Mouse (Mus musculus): ENCODE data around the gene Mrgprg. TPM values are rescaled to one million over a fixed set of nuclear protein-coding genes. Genes with fewer than 3 reads are reported as not detected.

Mrgprg gene
- not detected in 2 replicates for polyA plus RNA-seq (2011; ENCODE audit: insufficient read depth, insufficient read length, low read depth, missing spikeins)

- Histone ChIP-seq H3K4me1 (ENCODE audit: control insufficient read depth, insufficient read depth, low read length) (no peaks in the 10 kb centered on the region), H3K27ac (ENCODE audit: insufficient read depth, low read length) (no peak within 1 kb of the TSS), H3K9ac (ENCODE audit: low read depth, poor library complexity, severe bottlenecking) (no peak within 1 kb of the TSS), H3K36me3 (ENCODE audit: control insufficient read depth, insufficient read depth, low read length, poor library complexity, severe bottlenecking) (no peaks in the 10 kb centered on the region), H3K4me3 (ENCODE audit: low read depth, low read length) (no peak within 1 kb of the TSS), H3K27me3 (ENCODE audit: control insufficient read depth, insufficient read depth, low read length, poor library complexity, severe bottlenecking) (no peaks in the 10 kb centered on the region), H3K9me3 (replicated peaks; ENCODE audit: control insufficient read depth, insufficient read depth, low read length, poor library complexity, severe bottlenecking) (no peaks in the 10 kb centered on the region)
- TF ChIP-seq EP300 (IDR thresholded peaks at IDR 0.05; ENCODE audit: insufficient read depth, low read depth, low read length) (no peak), CTCF (IDR thresholded peaks at IDR 0.05; ENCODE audit: low read depth, low read length) (no peak), POLR2A (IDR thresholded peaks at IDR 0.05; ENCODE audit: insufficient read depth, low read length) (no peak)
Measured at GRCm38 (mm10) chr7:143766893-143767292, at the start of gene Mrgprg. Gene Mrgprg, minus strand, starts transcription at chr7:143766993.

- H3K9ac ChIP-seq (ENCODE audit: low read depth, poor library complexity, severe bottlenecking) = no peak overlapping the region
- no peaks in the 10 kb centered on the region for H3K9me3 ChIP-seq (replicated peaks; ENCODE audit: control insufficient read depth, insufficient read depth, low read length, poor library complexity, severe bottlenecking)
- no peak overlapping the region for H3K27ac ChIP-seq (ENCODE audit: insufficient read depth, low read length)
- no peaks in the 10 kb centered on the region for H3K4me1 ChIP-seq (ENCODE audit: control insufficient read depth, insufficient read depth, low read length)
- H3K4me3 ChIP-seq (ENCODE audit: low read depth, low read length) = no peak overlapping the region
- H3K36me3 ChIP-seq (ENCODE audit: control insufficient read depth, insufficient read depth, low read length, poor library complexity, severe bottlenecking) = 0 out of 2 replicates have a peak, but pooled peaks cover 2% of the 10 kb centered on the region
- TF ChIP-seq POLR2A (IDR thresholded peaks at IDR 0.05; ENCODE audit: insufficient read depth, low read length) (no peak), EP300 (IDR thresholded peaks at IDR 0.05; ENCODE audit: insufficient read depth, low read depth, low read length) (no peak), CTCF (IDR thresholded peaks at IDR 0.05; ENCODE audit: low read depth, low read length) (peak; percentile 39)
- no peaks in the 10 kb centered on the region for H3K27me3 ChIP-seq (ENCODE audit: control insufficient read depth, insufficient read depth, low read length, poor library complexity, severe bottlenecking)
Measured at GRCm38 (mm10) chr7:143808909-143809308, 42.1 kb upstream of the Mrgprg start.

GRCm38 (mm10) chr7:143805199-143805624 is 38.4 kb upstream of the Mrgprg start:
- H3K9ac ChIP-seq (ENCODE audit: low read depth, poor library complexity, severe bottlenecking) = no peak overlapping the region
- H3K27me3 ChIP-seq (ENCODE audit: control insufficient read depth, insufficient read depth, low read length, poor library complexity, severe bottlenecking) = no peaks in the 10 kb centered on the region
- H3K36me3 ChIP-seq (ENCODE audit: control insufficient read depth, insufficient read depth, low read length, poor library complexity, severe bottlenecking) = 0 out of 2 replicates have a peak, but pooled peaks cover 2% of the 10 kb centered on the region
- no peaks in the 10 kb centered on the region for H3K4me1 ChIP-seq (ENCODE audit: control insufficient read depth, insufficient read depth, low read length)
- no peaks in the 10 kb centered on the region for H3K9me3 ChIP-seq (replicated peaks; ENCODE audit: control insufficient read depth, insufficient read depth, low read length, poor library complexity, severe bottlenecking)
- H3K4me3 ChIP-seq (ENCODE audit: low read depth, low read length) = no peak overlapping the region
- H3K27ac ChIP-seq (ENCODE audit: insufficient read depth, low read length) = no peak overlapping the region
- TF ChIP-seq CTCF (IDR thresholded peaks at IDR 0.05; ENCODE audit: low read depth, low read length) = no peak
- TF ChIP-seq EP300 (IDR thresholded peaks at IDR 0.05; ENCODE audit: insufficient read depth, low read depth, low read length) = no peak
- TF ChIP-seq POLR2A (IDR thresholded peaks at IDR 0.05; ENCODE audit: insufficient read depth, low read length) = no peak

GRCm38 (mm10) chr7:143801195-143802065 is 34.6 kb upstream of the Mrgprg start:
- no peak overlapping the region for H3K9ac ChIP-seq (ENCODE audit: low read depth, poor library complexity, severe bottlenecking)
- no peaks in the 10 kb centered on the region for H3K9me3 ChIP-seq (replicated peaks; ENCODE audit: control insufficient read depth, insufficient read depth, low read length, poor library complexity, severe bottlenecking)
- H3K4me1 ChIP-seq (ENCODE audit: control insufficient read depth, insufficient read depth, low read length) = no peaks in the 10 kb centered on the region
- peaks cover 8% of the 10 kb centered on the region; the same call in 1 of the 2 replicates for H3K36me3 ChIP-seq (ENCODE audit: control insufficient read depth, insufficient read depth, low read length, poor library complexity, severe bottlenecking)
- H3K4me3 ChIP-seq (ENCODE audit: low read depth, low read length) = no peak overlapping the region
- H3K27me3 ChIP-seq (ENCODE audit: control insufficient read depth, insufficient read depth, low read length, poor library complexity, severe bottlenecking) = no peaks in the 10 kb centered on the region
- TF ChIP-seq EP300 (IDR thresholded peaks at IDR 0.05; ENCODE audit: insufficient read depth, low read depth, low read length) = no peak
- no peak for TF ChIP-seq POLR2A (IDR thresholded peaks at IDR 0.05; ENCODE audit: insufficient read depth, low read length)
- no peak for TF ChIP-seq CTCF (IDR thresholded peaks at IDR 0.05; ENCODE audit: low read depth, low read length)
- H3K27ac ChIP-seq (ENCODE audit: insufficient read depth, low read length) = no peak overlapping the region

GRCm38 (mm10) chr7:143800770-143801169 is 34.0 kb upstream of the Mrgprg start:
- TF ChIP-seq CTCF (IDR thresholded peaks at IDR 0.05; ENCODE audit: low read depth, low read length) (no peak), EP300 (IDR thresholded peaks at IDR 0.05; ENCODE audit: insufficient read depth, low read depth, low read length) (no peak), POLR2A (IDR thresholded peaks at IDR 0.05; ENCODE audit: insufficient read depth, low read length) (no peak)
- Histone ChIP-seq H3K4me3 (ENCODE audit: low read depth, low read length) (no peak overlapping the region), H3K27me3 (ENCODE audit: control insufficient read depth, insufficient read depth, low read length, poor library complexity, severe bottlenecking) (no peaks in the 10 kb centered on the region), H3K36me3 (ENCODE audit: control insufficient read depth, insufficient read depth, low read length, poor library complexity, severe bottlenecking) (peaks cover 8% of the 10 kb centered on the region; the same call in 1 of the 2 replicates), H3K9ac (ENCODE audit: low read depth, poor library complexity, severe bottlenecking) (no peak overlapping the region), H3K4me1 (ENCODE audit: control insufficient read depth, insufficient read depth, low read length) (no peaks in the 10 kb centered on the region), H3K9me3 (replicated peaks; ENCODE audit: control insufficient read depth, insufficient read depth, low read length, poor library complexity, severe bottlenecking) (no peaks in the 10 kb centered on the region), H3K27ac (ENCODE audit: insufficient read depth, low read length) (no peak overlapping the region)

GRCm38 (mm10) chr7:143798783-143799182 is 32.0 kb upstream of the Mrgprg start:
- no peaks in the 10 kb centered on the region for H3K4me1 ChIP-seq (ENCODE audit: control insufficient read depth, insufficient read depth, low read length)
- H3K4me3 ChIP-seq (ENCODE audit: low read depth, low read length) = no peak overlapping the region
- H3K27me3 ChIP-seq (ENCODE audit: control insufficient read depth, insufficient read depth, low read length, poor library complexity, severe bottlenecking) = no peaks in the 10 kb centered on the region
- H3K9me3 ChIP-seq (replicated peaks; ENCODE audit: control insufficient read depth, insufficient read depth, low read length, poor library complexity, severe bottlenecking) = no peaks in the 10 kb centered on the region
- TF ChIP-seq CTCF (IDR thresholded peaks at IDR 0.05; ENCODE audit: low read depth, low read length) (no peak), POLR2A (IDR thresholded peaks at IDR 0.05; ENCODE audit: insufficient read depth, low read length) (no peak), EP300 (IDR thresholded peaks at IDR 0.05; ENCODE audit: insufficient read depth, low read depth, low read length) (no peak)
- no peak overlapping the region for H3K9ac ChIP-seq (ENCODE audit: low read depth, poor library complexity, severe bottlenecking)
- peaks cover 8% of the 10 kb centered on the region; the same call in 1 of the 2 replicates for H3K36me3 ChIP-seq (ENCODE audit: control insufficient read depth, insufficient read depth, low read length, poor library complexity, severe bottlenecking)
- H3K27ac ChIP-seq (ENCODE audit: insufficient read depth, low read length) = no peak overlapping the region
